Mouse (Mus musculus) kidney, embryonic 14.5 days (tissue): ENCODE measurements around the gene Slc25a33. TPM values are rescaled to one million over a fixed set of nuclear protein-coding genes. Genes with fewer than 3 reads are reported as not detected.
"Not testable (repeated sequence)": the region's sequence is repeated elsewhere in the genome, so short reads cannot be mapped to it uniquely, and the experiment has no call there.

Source experiments
- ATAC-seq: fragments of 200-750 bp; cut with Nextera tagmentation; 2 replicates; pipeline ENCODE4 v1.8.0; 2017; ENCODE audit warnings: moderate number of reproducible peaks, mild to moderate bottlenecking, moderate TSS enrichment, moderate library complexity; ENCODE audit not compliant: low FRiP score, low TSS enrichment
- H3K27ac ChIP-seq: fragments of 300-500 bp; sonication (generic); 2 replicates; pipeline ENCODE4 v1.5.1; 2014; ENCODE audit warnings: low read depth, mild to moderate bottlenecking, low read length, moderate library complexity, mixed read lengths
- H3K27me3 ChIP-seq: fragments of 300-500 bp; sonication (generic); 2 replicates; pipeline ENCODE4 v1.6.1; 2014; ENCODE audit warnings: mild to moderate bottlenecking, low read length; ENCODE audit not compliant: control insufficient read depth, insufficient read depth
- H3K36me3 ChIP-seq: fragments of 300-500 bp; sonication (generic); 2 replicates; pipeline ENCODE4 v1.6.1; 2014; ENCODE audit warnings: low read length, mixed read lengths; ENCODE audit not compliant: control insufficient read depth, insufficient read depth
- H3K4me1 ChIP-seq: fragments of 300-500 bp; sonication (generic); 2 replicates; pipeline ENCODE4 v1.6.1; 2014; ENCODE audit warnings: low read length, mixed read lengths; ENCODE audit not compliant: control insufficient read depth, insufficient read depth
- H3K4me2 ChIP-seq: fragments of 300-500 bp; sonication (generic); replicated peaks from 2 replicates; pipeline ENCODE4 v1.6.1; 2014; ENCODE audit warnings: low read depth, mild to moderate bottlenecking, low read length
- H3K4me3 ChIP-seq: fragments of 300-500 bp; sonication (generic); 2 replicates; pipeline ENCODE4 v1.5.1; 2014; ENCODE audit warnings: mild to moderate bottlenecking, low read length
- H3K9ac ChIP-seq: fragments of 300-500 bp; sonication (generic); 2 replicates; pipeline ENCODE4 v1.6.1; 2014; ENCODE audit warnings: low read depth, mild to moderate bottlenecking, low read length, moderate library complexity
- H3K9me3 ChIP-seq: fragments of 300-500 bp; sonication (generic); 2 replicates; pipeline ENCODE4 v1.6.1; 2016; ENCODE audit warnings: low read length; ENCODE audit not compliant: control insufficient read depth
- WGBS: fragments of 180-500 bp; shearing (Covaris S2); extraction: QIAGEN DNeasy Blood & Tissue Kit; methylation state at CpG from one replicate; pipeline ENCODE4 v1.1.7; 2014; 5-methylcytosine and 5-hydroxymethylcytosine counted together
- polyA plus RNA-seq: library from polyadenylated mRNA; unstranded; fragments of >200 nt; fragmentation: Nextera tagmentation; extraction: Ambion mirVana; gene quantifications from 2 replicates; pipeline ENCODE4 v1.2.1, GENCODE M21; 2014

The Slc25a33 gene
- polyA plus RNA-seq, 1 experiment from 2014 or later, result 19.3 TPM

DNA sequence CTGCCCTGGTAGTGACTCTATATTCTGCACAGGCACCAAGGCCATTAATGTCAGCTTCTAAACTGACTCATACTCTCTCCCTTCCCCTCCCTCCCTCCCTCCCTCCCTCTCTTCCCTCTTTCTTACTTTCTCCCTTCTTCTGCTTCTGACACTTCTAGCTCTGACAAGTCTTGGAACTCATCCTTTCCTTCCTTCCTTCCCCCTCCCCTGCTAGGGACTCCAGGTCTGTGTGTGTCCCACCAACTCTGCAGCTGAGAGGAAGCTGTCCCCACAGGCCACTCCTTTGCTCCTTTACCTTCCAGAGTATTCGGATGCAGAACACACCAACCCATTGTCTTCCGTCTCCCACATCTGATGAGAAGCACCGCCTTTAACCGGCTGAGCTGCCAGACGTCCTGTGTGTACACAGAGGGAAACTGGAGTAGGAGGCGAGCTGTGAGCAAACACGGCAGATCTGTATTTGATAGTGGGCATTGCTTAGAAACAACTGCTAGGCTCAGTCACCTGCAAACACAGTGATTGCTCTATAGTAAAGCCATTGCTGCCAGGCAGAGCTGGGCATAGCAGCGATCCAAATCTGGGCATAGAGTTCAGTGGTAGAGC lies 1.8 kb upstream of the Slc25a33 start:
- Histone ChIP-seq H3K27me3 (no peaks in the 10 kb centered on the region), H3K4me2 (no peak overlapping the region), H3K9me3 (no peaks in the 10 kb centered on the region), H3K4me1 (peaks cover 14% of the 10 kb centered on the region), H3K36me3 (no peaks in the 10 kb centered on the region), H3K27ac (0 out of 2 replicates have a peak overlapping the region, but pooled peaks have one; percentile 30), H3K4me3 (no peak overlapping the region), H3K9ac (no peak overlapping the region)
- 23% methylated on average over 8 of the region's 8 CpGs for WGBS
- no peak for ATAC-seq

DNA sequence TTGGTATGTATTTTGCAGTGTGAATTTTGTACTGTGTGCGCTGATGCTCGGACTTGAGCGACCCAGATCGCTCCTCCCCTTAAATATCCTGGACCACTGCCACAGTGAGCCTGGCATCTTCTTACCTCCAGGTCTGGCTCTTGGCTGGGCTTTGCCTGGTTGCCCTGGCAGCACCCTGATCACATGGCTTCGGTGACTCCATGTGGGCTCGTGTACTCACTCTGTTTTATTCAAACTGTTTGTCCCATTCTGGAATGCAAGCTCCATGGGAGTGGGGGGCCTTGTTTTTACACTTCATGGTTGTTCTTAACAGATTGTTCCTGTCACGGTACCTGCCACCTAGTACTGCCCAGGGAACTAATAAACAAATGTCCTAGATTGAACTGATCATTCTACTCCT lies 1.3 kb upstream of the Slc25a33 start:
- H3K9ac ChIP-seq, result no peak overlapping the region
- peaks cover 10% of the 10 kb centered on the region for H3K4me1 ChIP-seq
- H3K36me3 ChIP-seq, result no peaks in the 10 kb centered on the region
- H3K9me3 ChIP-seq, result no peaks in the 10 kb centered on the region
- WGBS, result 66% methylated on average over 7 of the region's 7 CpGs
- no peak overlapping the region for H3K27ac ChIP-seq
- no peak overlapping the region for H3K4me3 ChIP-seq
- no peaks in the 10 kb centered on the region for H3K27me3 ChIP-seq
- H3K4me2 ChIP-seq, result no peak overlapping the region
- ATAC-seq, result no peak

DNA sequence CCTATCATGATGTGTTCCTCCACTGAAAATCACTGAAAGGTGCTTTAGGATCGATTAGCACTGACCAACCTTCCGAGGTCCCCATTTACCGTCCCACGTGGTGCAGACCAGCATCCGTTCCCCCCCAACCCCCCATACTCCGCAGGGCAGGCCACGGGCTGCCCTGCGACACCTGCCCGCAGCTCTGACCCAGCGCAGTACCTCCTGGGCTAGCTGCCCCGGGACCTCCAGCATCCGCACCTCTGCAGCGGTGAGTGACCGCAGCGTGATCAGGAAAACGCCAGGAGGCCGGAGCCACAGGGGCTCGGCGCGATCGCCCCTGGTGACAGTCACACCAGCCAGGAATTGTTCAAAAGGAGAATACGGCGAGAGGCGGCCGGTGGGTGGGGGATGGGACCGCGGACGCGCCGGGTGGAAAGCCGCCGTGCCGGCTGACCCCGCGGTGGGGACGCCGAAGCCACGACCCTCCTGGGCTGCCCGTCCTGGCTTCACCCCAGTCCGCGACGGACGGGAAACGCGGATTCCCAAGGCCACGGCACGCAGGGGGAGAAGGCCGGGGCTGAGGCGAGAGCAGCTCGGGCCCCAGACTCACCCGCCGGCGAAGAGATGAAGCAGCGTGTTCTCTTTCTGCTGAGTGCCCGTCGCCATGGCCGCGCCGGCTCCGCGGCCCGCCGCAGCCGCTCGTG lies 526 bp downstream of the Slc25a33 start:
- no peaks in the 10 kb centered on the region for H3K9me3 ChIP-seq
- peak overlapping the region; percentile 59; the same call in 1 of the 2 replicates for H3K27ac ChIP-seq
- ATAC-seq, result peak; percentile 58

DNA sequence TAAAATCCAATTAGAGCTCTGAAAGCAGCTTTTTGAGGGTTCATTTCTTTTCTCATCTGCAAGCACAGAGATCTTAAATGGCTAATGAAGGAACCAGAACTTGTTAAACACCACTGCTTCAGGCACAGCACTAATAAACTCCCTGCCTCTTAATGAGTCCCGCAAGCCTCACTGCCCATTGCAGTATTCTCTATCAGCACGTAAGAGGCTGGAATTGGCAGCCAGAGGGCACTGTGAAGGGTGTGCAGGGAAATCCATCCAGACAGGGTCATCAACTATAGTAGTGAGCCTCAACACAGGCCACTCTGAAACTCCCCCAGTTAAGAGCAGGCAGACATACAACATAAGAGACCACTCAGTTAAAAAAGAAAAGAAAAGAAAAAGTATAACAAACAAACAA lies 1.7 kb downstream of the Slc25a33 start:
- Histone ChIP-seq H3K27ac (no peak overlapping the region), H3K9ac (no peak overlapping the region), H3K4me2 (no peak overlapping the region), H3K9me3 (no peaks in the 10 kb centered on the region), H3K36me3 (no peaks in the 10 kb centered on the region), H3K4me3 (no peak overlapping the region), H3K4me1 (peaks cover 10% of the 10 kb centered on the region), H3K27me3 (no peaks in the 10 kb centered on the region)
- WGBS, result 18% methylated on average over 2 of the region's 2 CpGs
- no peak for ATAC-seq

More for the DNA sequence above, 526 bp downstream of the Slc25a33 start:
- H3K4me2 ChIP-seq, result peak overlapping the region; percentile 99
- peak overlapping the region; percentile 85 for H3K9ac ChIP-seq
- H3K27me3 ChIP-seq, result no peaks in the 10 kb centered on the region
- peak overlapping the region; percentile 70 for H3K4me3 ChIP-seq
- no peaks in the 10 kb centered on the region for H3K36me3 ChIP-seq
- under 1% methylated on average over 65 of the region's 65 CpGs for WGBS
- peaks cover 10% of the 10 kb centered on the region for H3K4me1 ChIP-seq

DNA sequence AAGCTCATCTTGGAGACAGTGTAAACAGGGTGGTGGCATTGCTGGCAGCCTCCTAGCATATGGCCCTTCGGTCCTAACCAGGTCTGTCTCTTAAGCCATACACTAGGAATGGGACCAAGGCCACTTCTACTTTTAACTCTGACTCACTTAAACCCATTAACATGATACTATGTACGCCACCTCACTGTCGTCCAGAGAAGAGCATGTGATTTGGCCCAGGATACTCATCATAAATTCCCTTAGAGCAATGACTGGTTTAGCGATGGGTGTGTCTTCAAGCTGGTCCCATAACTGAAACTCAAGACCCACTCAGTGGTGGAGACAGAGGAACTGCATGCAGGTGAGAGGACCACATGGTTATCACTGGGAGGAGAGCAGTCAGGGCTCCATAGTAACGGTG lies 8.9 kb downstream of the Slc25a33 start:
- H3K9ac ChIP-seq, result no peak overlapping the region
- H3K27me3 ChIP-seq, result no peaks in the 10 kb centered on the region
- H3K4me1 ChIP-seq, result no peaks in the 10 kb centered on the region
- ATAC-seq, result no peak
- WGBS, result 88% methylated on average over 5 of the region's 5 CpGs
- no peak overlapping the region for H3K4me3 ChIP-seq
- no peak overlapping the region for H3K4me2 ChIP-seq
- peaks cover 5% of the 10 kb centered on the region; the same call in 1 of the 2 replicates for H3K36me3 ChIP-seq
- no peak overlapping the region for H3K27ac ChIP-seq
- no peaks in the 10 kb centered on the region for H3K9me3 ChIP-seq

DNA sequence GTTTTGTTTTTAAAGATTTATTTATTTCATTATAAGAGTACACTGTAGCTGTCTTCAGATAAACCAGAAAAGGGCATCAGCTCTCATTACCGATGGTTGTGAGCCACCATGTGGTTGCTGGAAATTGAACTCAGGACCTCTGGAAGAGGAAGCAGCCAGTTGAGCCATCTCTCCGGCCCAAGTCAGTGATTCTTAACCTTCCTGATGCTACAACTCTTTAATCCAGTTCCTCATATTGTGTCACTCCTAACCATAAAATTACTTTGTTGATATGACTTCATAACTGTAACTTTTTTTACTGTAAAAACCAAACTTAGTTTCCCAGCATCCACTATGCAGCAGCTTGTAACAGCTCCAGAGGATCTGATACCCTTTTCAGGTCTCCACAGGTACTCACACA lies 10.7 kb downstream of the Slc25a33 start:
- Histone ChIP-seq H3K36me3 (peaks cover 5% of the 10 kb centered on the region; the same call in 1 of the 2 replicates), H3K4me1 (no peaks in the 10 kb centered on the region), H3K4me2 (no peak overlapping the region), H3K27me3 (no peaks in the 10 kb centered on the region), H3K9ac (no peak overlapping the region), H3K27ac (no peak overlapping the region), H3K9me3 (no peaks in the 10 kb centered on the region), H3K4me3 (no peak overlapping the region)
- 87% methylated on average over 2 of the region's 2 CpGs for WGBS
- no peak for ATAC-seq

DNA sequence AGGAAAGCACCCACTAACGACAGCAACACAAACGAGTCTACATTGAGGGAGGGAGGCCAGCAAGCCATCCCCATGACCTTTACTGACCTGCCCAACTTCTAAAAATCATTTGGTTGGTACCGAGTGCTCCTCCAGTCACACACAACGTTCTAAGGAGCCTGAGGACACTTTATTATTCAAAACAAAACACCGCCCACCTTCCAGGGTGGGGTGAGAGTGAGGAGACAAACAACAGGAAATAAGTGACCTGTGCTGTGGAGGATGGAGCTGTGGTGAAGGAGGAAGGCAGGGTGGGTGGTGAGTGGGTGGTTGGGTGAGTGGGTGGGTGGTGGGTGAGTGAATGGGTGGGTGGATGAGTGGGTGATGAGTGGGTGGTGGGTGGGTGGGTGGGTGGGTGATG lies 14.6 kb downstream of the Slc25a33 start:
- Histone ChIP-seq H3K27me3 (no peaks in the 10 kb centered on the region), H3K4me1 (no peaks in the 10 kb centered on the region), H3K9ac (no peak overlapping the region), H3K4me3 (no peak overlapping the region), H3K4me2 (no peak overlapping the region), H3K9me3 (no peaks in the 10 kb centered on the region), H3K36me3 (peaks cover 5% of the 10 kb centered on the region; the same call in 1 of the 2 replicates), H3K27ac (no peak overlapping the region)
- WGBS, result 50% methylated on average over 5 of the region's 5 CpGs
- ATAC-seq, result no peak

DNA sequence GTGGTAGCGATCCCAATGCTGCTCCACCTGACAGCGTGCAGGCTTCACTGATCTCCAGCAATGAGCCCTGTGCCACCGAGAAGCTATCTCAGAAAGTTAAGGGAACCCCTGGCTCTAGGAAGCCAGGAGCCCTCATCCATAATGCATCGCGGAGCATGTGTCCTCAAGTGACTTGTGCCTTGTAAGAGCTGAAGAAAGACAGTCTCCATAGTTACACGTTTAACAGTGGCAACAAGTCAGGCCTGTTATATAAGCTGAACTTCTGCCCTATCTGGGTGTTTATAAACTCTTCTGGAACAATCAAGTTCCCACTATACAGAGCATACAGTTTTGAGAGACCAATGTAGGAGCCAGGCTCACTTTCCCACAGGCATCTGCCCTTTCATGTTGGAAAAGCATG lies 15.7 kb downstream of the Slc25a33 start:
- no peak overlapping the region for H3K4me3 ChIP-seq
- H3K4me1 ChIP-seq, result no peaks in the 10 kb centered on the region
- H3K9ac ChIP-seq, result no peak overlapping the region
- no peak overlapping the region for H3K27ac ChIP-seq
- H3K9me3 ChIP-seq, result no peaks in the 10 kb centered on the region
- H3K27me3 ChIP-seq, result no peaks in the 10 kb centered on the region
- H3K4me2 ChIP-seq, result no peak overlapping the region
- 86% methylated on average over 6 of the region's 6 CpGs for WGBS
- peaks cover 8% of the 10 kb centered on the region; the same call in 1 of the 2 replicates for H3K36me3 ChIP-seq
- ATAC-seq, result no peak

DNA sequence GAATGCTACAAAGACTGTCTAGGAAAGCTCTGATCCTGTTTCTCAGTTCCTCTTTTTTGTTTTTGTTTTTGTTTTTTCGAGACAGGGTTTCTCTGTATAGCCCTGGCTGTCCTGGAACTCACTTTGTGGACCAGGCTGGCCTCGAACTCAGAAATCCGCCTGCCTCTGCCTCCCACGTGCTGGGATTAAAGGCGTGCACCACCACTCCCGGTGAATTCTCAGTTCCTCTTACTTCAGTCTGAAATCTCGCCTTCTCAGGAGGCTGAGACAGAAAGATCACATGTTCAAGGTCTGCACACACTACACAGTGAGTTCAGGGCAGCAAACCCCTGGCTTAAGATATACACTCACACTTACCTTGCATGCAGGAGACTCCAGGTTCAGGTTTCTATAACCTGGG lies 17.5 kb downstream of the Slc25a33 start:
- ATAC-seq, H3K27ac ChIP-seq, H3K27me3 ChIP-seq: not testable (repeated sequence)

More for the DNA sequence above, 17.5 kb downstream of the Slc25a33 start:
- 94% methylated on average over 7 of the region's 7 CpGs for WGBS
- H3K4me3 ChIP-seq, H3K9ac ChIP-seq, H3K9me3 ChIP-seq, H3K4me2 ChIP-seq, H3K36me3 ChIP-seq, H3K4me1 ChIP-seq: not testable (repeated sequence)
